Mouse (Mus musculus) left cerebral cortex, postnatal 25 days (tissue): Measurements from ENCODE around the gene Tiam1. TPM values are rescaled to one million over a fixed set of nuclear protein-coding genes. Genes with fewer than 3 reads are reported as not detected.

Source experiments
- DNase-seq, 2 experiments: peaks; one replicate each; pipeline ENCODE4 v3.0.0; 2022; ENCODE audit warnings: low spot score in 2 of 2, mixed read lengths in 1 of 2
- intact Hi-C: fragments of 180-260 bp; cut with DNase I; formaldehyde crosslinking; loops from one replicate; pipeline ENCODE4 v1.15.1; 2025
- total RNA-seq, 2 experiments: library from RNA; stranded (reverse); gene quantifications; 2 replicates each; pipeline ENCODE4 v1.2.3; 2021

The Tiam1 gene
- total RNA-seq, 2 experiments from 2014 or later, result 108 to 118 TPM

GRCm38 (mm10) chr16:89940696-89941095 is 202.9 kb downstream of the Tiam1 start:
- intact Hi-C loops, result loop anchor here (5.0 kb wide), 1 partner anchor 227 kb away; no protein-coding TSS in a partner anchor
- no peak for DNase-seq

- intact Hi-C loops, result no loop called here
Measured at GRCm38 (mm10) chr16:89938277-89938676, 205.3 kb downstream of the Tiam1 start.

GRCm38 (mm10) chr16:89936571-89936970 is 207.0 kb downstream of the Tiam1 start:
- DNase-seq, result no peak
- intact Hi-C loops, result no loop called here

More at GRCm38 (mm10) chr16:89938277-89938676, 205.3 kb downstream of the Tiam1 start:
- DNase-seq, result no peak

GRCm38 (mm10) chr16:89935398-89935797 is 208.2 kb downstream of the Tiam1 start:
- intact Hi-C loops, result no loop called here
- DNase-seq, result no peak

- intact Hi-C loops, result no loop called here
Measured at GRCm38 (mm10) chr16:89934616-89935015, 209.0 kb downstream of the Tiam1 start.

GRCm38 (mm10) chr16:89933976-89934375 is 209.6 kb downstream of the Tiam1 start:
- no peak for DNase-seq
- intact Hi-C loops, result no loop called here

More at GRCm38 (mm10) chr16:89934616-89935015, 209.0 kb downstream of the Tiam1 start:
- no peak for DNase-seq

GRCm38 (mm10) chr16:89928611-89929010 is 215.0 kb downstream of the Tiam1 start:
- no peak for DNase-seq
- intact Hi-C loops, result no loop called here

GRCm38 (mm10) chr16:89924249-89924890 is 219.2 kb downstream of the Tiam1 start:
- peak in 1 of 2 experiments; percentile 40 for DNase-seq
- intact Hi-C loops, result no loop called here

GRCm38 (mm10) chr16:89923311-89923710 is 220.3 kb downstream of the Tiam1 start:
- intact Hi-C loops, result no loop called here
- peak in 1 of 2 experiments; percentile 62 for DNase-seq

GRCm38 (mm10) chr16:89922458-89922857 is 221.1 kb downstream of the Tiam1 start:
- intact Hi-C loops, result no loop called here
- peak in 1 of 2 experiments; percentile 62 for DNase-seq

- intact Hi-C loops, result no loop called here
- peak; percentile 56 to 70 for DNase-seq
Measured at GRCm38 (mm10) chr16:89921370-89921769, 222.2 kb downstream of the Tiam1 start.

- peak in 1 of 2 experiments; percentile 43 for DNase-seq
- intact Hi-C loops, result no loop called here
Measured at GRCm38 (mm10) chr16:89920417-89920816, 223.2 kb downstream of the Tiam1 start.

GRCm38 (mm10) chr16:89917404-89917803 is 226.2 kb downstream of the Tiam1 start:
- intact Hi-C loops, result no loop called here

GRCm38 (mm10) chr16:89914946-89915345 is 228.6 kb downstream of the Tiam1 start:
- DNase-seq, result no peak
- intact Hi-C loops, result no loop called here

More at GRCm38 (mm10) chr16:89917404-89917803, 226.2 kb downstream of the Tiam1 start:
- DNase-seq, result no peak

- DNase-seq, result no peak
- intact Hi-C loops, result no loop called here
Measured at GRCm38 (mm10) chr16:89912686-89913375, 230.7 kb downstream of the Tiam1 start.

GRCm38 (mm10) chr16:89909393-89910068 is 234.0 kb downstream of the Tiam1 start:
- intact Hi-C loops, result no loop called here
- DNase-seq, result peak in 1 of 2 experiments; percentile 45

- peak in 1 of 2 experiments; percentile 58 for DNase-seq
- intact Hi-C loops, result no loop called here
Measured at GRCm38 (mm10) chr16:89907651-89908050, 235.9 kb downstream of the Tiam1 start.

GRCm38 (mm10) chr16:89906909-89907308 is 236.7 kb downstream of the Tiam1 start:
- intact Hi-C loops, result no loop called here
- DNase-seq, result no peak

- DNase-seq, result no peak
- intact Hi-C loops, result no loop called here
Measured at GRCm38 (mm10) chr16:89905730-89906305, 237.8 kb downstream of the Tiam1 start.

- no peak for DNase-seq
- intact Hi-C loops, result no loop called here
Measured at GRCm38 (mm10) chr16:89904121-89904520, 239.4 kb downstream of the Tiam1 start.
